ENCODE assay signal across 15 mouse cellular contexts in the genomic region with DNA sequence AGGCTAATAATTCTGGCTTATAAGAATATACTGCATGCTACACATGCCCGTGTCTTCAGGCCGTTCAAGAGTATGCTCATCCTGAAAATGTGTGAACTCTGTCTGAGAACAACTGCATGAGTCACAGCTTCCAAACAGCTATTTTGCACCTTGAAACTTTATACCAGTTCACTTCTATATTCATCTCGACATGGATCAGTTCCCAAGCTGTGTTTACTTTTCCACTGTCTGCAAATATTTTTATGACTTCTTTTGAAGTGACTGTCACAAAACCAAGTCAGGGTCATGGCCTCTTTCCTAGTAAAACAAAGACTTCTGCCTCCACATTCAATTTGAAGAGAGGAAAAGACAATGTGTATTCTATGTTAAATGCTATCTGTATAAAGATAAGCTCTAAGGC.
"Had no signal": no experiment of that assay in that cellular context is flagged by ENCODE, and none has a peak within 500 bp of the region (broad histone marks: within the 10 kb centered on the region; RNA-seq: fewer than 3 reads in every experiment).

No protein-coding gene starts in this region.

- DNase-seq: kidney, adult 2 months; kidney, postnatal 4 days; lung, postnatal 14 days; midbrain, embryonic 14.5 days; right cerebral cortex, postnatal 4 days; spleen, adult 18-20 months; thymus, adult 18-20 months; thymus, postnatal 14 days had no signal

- H3K4me1 ChIP-seq: intestine, embryonic 15.5 days; liver, embryonic 15.5 days; lung, embryonic 15.5 days; midbrain, embryonic 10.5 days had no signal

- H3K4me2 ChIP-seq: intestine, embryonic 15.5 days; limb, embryonic 15.5 days; liver, embryonic 15.5 days; lung, embryonic 15.5 days; neural tube, embryonic 15.5 days had no signal

- ATAC-seq: intestine, embryonic 15.5 days had no signal

- H3K9me3 ChIP-seq: intestine, embryonic 15.5 days; limb, embryonic 15.5 days; liver, embryonic 15.5 days; lung, embryonic 15.5 days; midbrain, embryonic 10.5 days; neural tube, embryonic 15.5 days had no signal

- H3K36me3 ChIP-seq: intestine, embryonic 15.5 days; limb, embryonic 15.5 days; liver, embryonic 15.5 days; lung, embryonic 15.5 days had no signal

- H3K27me3 ChIP-seq: intestine, embryonic 15.5 days; limb, embryonic 15.5 days; liver, embryonic 15.5 days; lung, embryonic 15.5 days; neural tube, embryonic 15.5 days had no signal

- H3K27ac ChIP-seq: intestine, embryonic 15.5 days; limb, embryonic 15.5 days; liver, embryonic 15.5 days; lung, embryonic 15.5 days; midbrain, embryonic 10.5 days; neural tube, embryonic 15.5 days had no signal

- H3K9ac ChIP-seq: intestine, embryonic 15.5 days; limb, embryonic 15.5 days; liver, embryonic 15.5 days; lung, embryonic 15.5 days; neural tube, embryonic 15.5 days had no signal

- H3K4me3 ChIP-seq: intestine, embryonic 15.5 days; limb, embryonic 15.5 days; liver, embryonic 15.5 days; lung, embryonic 15.5 days; midbrain, embryonic 10.5 days; myocyte; neural tube, embryonic 15.5 days had no signal
